Mouse (Mus musculus) kidney, adult 9 months (tissue): ENCODE measurements at regions not wholly inside any gene's neighbourhood (a gene's known extent, or its start where the extent isn't known, plus 50 kb on each side); places are given as distances from the start of the nearest gene placed in this dataset.

Experiments used
- DNase-seq: peaks from one replicate; pipeline ENCODE4 v3.0.0; 2022

DNA sequence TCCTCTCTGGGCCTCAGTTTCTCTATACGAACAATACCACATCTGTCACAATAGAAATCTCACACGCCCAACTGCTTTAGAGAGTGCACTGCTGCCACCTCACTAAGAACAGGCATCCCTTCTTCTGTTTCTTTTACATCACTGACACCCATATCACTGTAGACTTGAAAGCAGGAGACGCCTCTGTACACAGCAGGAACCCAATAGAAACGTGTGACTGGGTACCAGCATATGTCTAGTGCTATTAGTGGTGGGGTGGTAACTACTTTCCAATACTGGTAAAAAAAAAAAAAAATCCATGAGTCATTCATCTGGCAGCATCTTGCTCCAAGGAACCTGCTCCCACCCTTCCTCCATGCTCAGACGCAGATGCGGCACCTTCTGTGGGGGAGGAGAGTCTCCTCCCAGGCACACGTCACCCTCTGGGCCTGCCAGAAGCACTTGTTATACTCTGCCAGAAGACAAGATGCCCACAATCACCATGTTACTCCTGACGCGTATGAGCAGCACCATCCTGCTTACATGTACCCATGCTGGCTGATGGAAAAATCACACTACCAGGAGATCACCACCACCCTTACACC lies 151.3 kb upstream of the Plxna4 start:
- DNase-seq, result no peak

DNA sequence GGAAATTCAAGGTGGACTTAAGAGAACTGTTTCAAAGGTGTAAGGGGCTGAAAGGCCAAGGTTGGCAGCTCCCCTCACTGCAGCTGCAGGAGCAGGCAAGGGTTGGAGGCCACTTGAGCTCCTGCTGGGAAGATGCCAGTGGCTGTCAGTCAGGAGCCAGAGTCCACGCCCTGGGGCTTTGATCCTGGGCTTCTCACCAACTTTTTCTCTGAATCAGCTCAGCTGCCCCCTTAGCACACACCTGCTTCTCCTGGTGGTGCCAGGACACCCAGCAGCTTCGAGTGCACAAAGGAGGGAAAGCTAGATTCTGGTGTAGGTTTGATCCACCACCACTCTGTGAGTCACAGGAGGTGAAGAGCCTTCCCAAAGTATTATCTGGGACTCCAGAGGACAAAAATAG lies 140.7 kb upstream of the Plxna4 start:
- peak; percentile 83 for DNase-seq

DNA sequence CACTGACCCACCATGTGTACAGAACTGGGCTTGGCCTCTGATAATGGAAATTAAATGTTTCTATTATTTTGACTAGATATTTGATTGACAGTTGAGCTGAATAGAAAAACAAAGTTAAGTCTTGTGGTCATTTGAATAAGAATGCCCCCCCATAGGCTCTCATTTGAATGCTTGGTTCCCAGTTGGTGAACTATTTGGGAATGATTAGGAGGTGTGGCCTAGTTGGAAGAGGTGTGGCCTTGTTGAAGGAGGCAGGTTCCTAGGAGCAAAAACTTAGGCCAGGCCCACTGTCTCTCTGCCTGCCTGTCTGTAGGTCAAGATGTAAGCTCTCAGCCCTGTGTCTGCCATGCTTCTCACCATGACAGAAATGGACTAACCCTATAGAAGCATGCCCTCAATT lies 138.6 kb upstream of the Plxna4 start:
- no peak for DNase-seq

DNA sequence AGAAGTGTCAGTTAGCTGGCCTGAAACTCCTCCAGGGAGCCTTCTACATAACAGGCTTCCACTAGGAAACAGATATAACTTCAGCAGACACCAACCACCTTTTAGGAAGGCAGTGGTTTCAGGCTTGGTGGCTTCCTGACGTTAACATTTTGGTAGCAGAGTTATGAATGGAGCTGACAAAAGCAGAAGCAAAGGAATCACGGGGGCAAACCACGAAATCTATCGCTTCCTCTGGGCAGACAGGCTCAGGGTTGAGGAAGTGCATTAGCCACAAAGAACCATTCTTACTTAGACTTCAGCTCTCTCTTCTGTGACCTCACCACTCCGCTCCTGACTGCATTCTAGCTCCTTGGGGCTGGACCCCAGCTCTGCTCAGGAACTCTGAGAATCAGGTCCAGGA lies 129.9 kb upstream of the Plxna4 start:
- DNase-seq, result peak; percentile 14

DNA sequence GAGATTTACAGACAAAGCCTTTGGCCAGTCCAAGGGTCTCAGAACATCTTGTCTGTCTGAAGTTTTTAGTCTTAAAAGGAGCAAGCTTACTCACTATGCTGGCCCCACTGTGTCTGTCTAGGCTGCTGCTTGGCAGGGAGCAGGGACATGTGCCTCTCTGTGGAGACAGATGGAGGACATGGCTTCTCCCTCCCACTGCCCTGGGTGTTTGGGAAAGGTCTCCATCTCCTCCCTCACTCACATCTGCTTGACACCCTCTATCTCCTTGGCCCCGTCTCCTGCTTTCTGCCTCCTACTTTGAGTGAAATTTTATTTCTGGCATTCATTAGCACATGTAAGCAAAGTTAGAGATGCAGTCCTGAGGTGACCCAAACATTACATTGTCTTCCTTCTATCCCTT lies 127.1 kb upstream of the Plxna4 start:
- no peak for DNase-seq

DNA sequence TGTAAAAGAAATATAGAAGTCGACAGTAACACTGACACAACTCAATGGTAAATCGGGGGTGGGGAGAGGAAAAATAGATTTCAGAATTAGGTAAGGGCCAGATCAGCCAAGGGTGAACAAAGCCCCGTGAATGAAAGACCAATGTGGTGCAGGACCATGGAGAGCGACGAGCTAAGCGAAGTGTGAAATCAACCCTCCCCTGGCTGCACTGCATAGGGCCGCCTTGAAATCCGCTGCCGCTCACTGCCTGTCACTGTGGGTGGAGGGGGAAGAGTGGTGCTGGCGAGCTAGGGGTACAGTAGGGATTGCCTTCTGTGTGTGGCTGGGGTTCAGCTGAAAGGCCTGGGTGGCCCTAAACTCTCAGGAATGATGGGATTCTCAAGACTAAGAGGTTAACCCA lies 122.2 kb upstream of the Plxna4 start:
- peak; percentile 18 for DNase-seq

DNA sequence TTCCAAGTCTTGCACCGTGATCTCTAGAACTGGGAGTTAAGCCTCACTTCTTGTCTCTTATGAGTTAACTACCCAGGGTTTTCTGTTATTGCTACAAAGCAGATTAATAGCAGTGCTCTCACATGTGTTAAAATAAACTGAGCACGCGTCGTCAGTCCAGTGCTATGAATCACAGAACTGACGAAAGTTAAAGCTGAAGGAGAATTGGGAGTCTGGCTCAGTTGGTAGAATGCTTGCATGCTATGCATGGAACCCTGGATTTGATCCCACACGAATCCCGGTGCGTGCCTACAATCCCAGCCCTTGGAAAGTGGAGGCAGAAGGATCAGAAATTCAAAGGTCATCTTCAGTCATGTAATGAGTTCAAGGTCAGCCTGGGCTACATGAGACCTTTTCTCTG lies 121.6 kb upstream of the Plxna4 start:
- DNase-seq, result no peak

DNA sequence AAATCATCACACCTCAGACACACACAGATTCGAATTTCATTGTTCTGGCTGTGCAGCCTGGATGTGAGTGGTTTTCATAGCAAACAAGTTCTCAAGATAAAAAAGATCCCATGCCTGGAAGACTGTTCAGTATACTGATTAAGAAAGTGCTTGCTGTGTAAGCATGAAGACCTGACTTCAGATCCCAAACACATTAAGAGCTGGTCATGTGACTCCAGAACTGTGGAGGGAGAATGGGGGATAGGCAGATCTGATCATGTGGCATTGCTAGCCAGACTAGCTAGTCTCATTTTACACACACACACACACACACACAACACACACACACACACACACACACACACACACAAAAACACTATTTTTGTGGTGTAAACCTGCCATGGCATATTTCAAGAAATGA lies 119.4 kb upstream of the Plxna4 start:
- no peak for DNase-seq

- DNase-seq, result no peak
Observed at GRCm38 (mm10) chr6:32706376-32706775, 118.4 kb upstream of the Plxna4 start.

GRCm38 (mm10) chr6:32703466-32703865 lies 115.5 kb upstream of the Plxna4 start:
- no peak for DNase-seq

- DNase-seq, result no peak
Observed at GRCm38 (mm10) chr6:32702245-32702791, 114.3 kb upstream of the Plxna4 start.

DNA sequence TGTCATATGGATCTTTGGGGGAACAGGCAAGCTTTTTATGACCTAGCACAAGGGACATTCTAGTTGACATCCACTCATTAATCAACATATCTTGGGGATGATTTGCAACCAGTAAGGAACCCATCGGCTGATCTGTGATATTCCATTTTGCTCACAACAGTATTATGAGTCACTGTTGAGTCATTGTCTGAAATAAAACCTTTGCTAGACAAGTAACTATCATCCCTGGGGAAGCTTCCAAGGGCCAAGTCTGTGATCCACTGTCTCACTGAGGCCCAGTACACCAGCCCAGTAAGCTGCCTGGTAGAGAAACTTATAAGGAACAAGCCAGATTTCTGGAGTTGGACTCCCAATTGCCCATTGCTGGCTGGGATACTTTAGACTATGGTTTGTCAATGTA lies 111.8 kb upstream of the Plxna4 start:
- no peak for DNase-seq

GRCm38 (mm10) chr6:32697771-32698270 lies 109.8 kb upstream of the Plxna4 start:
- no peak for DNase-seq

DNA sequence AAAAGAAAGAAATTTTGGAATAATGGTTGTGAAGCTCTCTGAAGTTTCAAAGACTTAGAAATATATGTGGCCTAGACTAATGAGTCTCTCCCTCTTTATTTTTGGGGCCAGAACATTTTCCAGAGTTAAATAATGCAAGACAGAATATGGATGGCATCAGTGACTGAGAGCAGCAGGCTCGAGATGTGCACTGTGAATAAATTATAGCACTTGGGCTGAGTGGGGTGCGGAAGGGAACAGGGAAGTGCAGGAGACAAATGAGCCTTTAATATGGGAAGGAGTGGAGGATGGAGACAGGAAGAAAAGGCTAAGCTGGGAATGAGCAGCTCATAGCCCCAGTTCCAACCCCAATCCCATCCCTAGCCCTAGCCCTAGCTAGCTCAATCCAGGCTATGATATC lies 108.0 kb upstream of the Plxna4 start:
- no peak for DNase-seq

DNA sequence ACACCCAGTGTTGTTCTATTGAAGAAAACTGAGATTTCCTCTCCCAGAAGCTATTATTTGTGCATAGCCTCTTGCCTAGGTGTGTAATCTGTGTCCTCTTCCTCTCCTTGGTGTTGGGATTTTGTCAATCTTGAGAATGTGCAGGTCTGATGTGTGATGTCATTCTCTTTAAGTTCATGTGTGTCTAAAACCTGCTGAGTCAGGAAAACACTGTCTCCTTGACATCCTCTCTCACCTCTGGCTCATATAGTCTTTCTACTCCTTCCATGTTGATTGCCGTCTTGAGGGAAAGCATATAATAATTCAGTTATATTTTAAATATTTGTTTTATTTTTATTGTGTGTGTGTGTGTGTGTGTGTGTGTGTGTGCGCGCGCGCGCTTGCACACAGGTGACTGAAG lies 84.6 kb upstream of the Plxna4 start:
- DNase-seq, result no peak

DNA sequence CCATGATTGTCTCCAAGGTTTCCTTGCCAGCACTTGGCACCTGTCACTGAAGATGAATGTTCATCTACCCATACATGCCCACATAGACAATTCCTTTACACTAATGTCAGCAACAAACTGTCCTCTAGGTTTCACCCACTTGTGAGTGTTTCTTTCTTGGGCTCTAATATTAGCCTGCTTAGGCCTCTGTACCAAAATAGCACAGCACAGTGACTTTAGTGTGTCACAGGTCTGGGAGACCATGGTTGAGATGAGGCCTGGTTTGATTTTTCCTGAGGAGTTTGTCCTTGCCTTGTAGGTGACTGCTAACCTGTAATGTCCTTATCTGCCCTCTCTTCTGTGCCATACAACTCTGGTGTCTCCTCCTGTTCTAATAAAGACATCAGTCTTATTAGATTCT lies 71.8 kb upstream of the Plxna4 start:
- DNase-seq, result no peak

DNA sequence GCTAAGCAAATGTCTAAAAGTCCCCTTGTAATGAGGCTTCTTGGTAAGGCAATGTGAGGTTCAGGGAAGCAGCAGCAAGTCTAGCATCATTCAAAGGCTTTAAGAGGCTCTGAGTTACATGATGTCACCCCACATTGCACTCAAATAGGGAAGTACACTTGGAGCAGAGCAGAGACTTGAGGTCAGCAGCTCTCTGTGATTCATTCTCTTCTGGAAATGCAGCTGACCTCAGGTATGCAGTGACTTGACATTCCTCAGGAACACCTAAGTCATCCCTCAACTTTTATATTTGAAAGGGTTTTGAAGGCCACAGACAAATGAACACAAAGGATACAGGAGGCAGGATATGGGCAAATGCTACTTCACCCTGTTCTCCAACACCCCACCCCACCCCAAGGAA lies 69.4 kb upstream of the Plxna4 start:
- DNase-seq, result no peak

GRCm38 (mm10) chr6:32654188-32654587 lies 66.2 kb upstream of the Plxna4 start:
- DNase-seq, result no peak

DNA sequence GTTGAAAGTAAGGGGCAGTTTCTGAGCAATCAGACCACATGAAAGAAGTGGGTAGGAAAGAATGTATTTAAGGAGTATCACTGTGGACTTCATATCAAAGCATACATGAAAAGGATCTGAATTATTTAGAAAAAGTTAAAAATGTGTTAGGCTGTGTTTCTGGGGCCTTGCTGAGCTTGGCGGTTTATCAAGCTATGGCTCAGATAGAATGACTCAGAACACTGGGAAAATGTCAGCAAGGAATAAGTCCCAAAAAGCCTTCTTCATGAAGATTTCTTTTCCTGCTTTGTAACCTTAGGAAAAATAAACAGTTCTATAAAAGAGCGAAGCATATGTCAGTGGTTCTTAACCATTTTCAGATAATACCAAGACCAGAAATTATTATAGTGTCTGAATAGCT lies 56.0 kb upstream of the Plxna4 start:
- no peak for DNase-seq

- DNase-seq, result no peak
Observed at GRCm38 (mm10) chr6:32638843-32639242, 50.9 kb upstream of the Plxna4 start.
